Mouse (Mus musculus): ENCODE measurements around the gene Parvb. TPM values are rescaled to one million over a fixed set of nuclear protein-coding genes. Genes with fewer than 3 reads are reported as not detected.

Gene Parvb
- polyA plus RNA-seq, 1 experiment: 103 TPM

GRCm38 (mm10) chr15:84267720-84268260, 35.9 kb downstream of the Parvb start:
- TF ChIP-seq MYOG (IDR thresholded peaks at IDR 0.05; ENCODE audit: control insufficient read depth, extremely low read depth, insufficient read length): no peak
- no peak for TF ChIP-seq MAX (IDR thresholded peaks at IDR 0.05)
- no peak for TF ChIP-seq CEBPB (IDR thresholded peaks at IDR 0.05; ENCODE audit: low read depth)
- no peak for TF ChIP-seq FOSL1 (IDR thresholded peaks at IDR 0.05; ENCODE audit: insufficient read depth, low read length, poor library complexity, severe bottlenecking)
- no peak for TF ChIP-seq MYOD1 (IDR thresholded peaks at IDR 0.05; ENCODE audit: control insufficient read depth, insufficient read length, low read depth)
- TF ChIP-seq USF1 (IDR thresholded peaks at IDR 0.05; ENCODE audit: low read depth): no peak
- no peak for TF ChIP-seq CTCF (IDR thresholded peaks at IDR 0.05; ENCODE audit: control insufficient read depth, insufficient read depth, insufficient read length)
- Histone ChIP-seq H3K79me2 (ENCODE audit: control insufficient read depth, insufficient read depth) (peaks cover 96% of the 10 kb centered on the region), H3K79me3 (ENCODE audit: low read depth) (peaks cover 62% of the 10 kb centered on the region), H3K4me3 (ENCODE audit: insufficient read depth, poor library complexity, severe bottlenecking) (no peak overlapping the region), H3ac (ENCODE audit: control insufficient read depth, insufficient read length, low read depth) (no peak overlapping the region), H3K27me3 (ENCODE audit: control insufficient read depth, insufficient read depth, insufficient read length) (no peaks in the 10 kb centered on the region), H3K36me3 (ENCODE audit: control insufficient read depth, insufficient read depth) (peaks cover 74% of the 10 kb centered on the region)

- H3K79me3 ChIP-seq (ENCODE audit: low read depth): peaks cover 48% of the 10 kb centered on the region
- H3K79me2 ChIP-seq (ENCODE audit: control insufficient read depth, insufficient read depth): peaks cover 83% of the 10 kb centered on the region
- no peaks in the 10 kb centered on the region for H3K27me3 ChIP-seq (ENCODE audit: control insufficient read depth, insufficient read depth, insufficient read length)
- no peak overlapping the region for H3K4me3 ChIP-seq (ENCODE audit: insufficient read depth, poor library complexity, severe bottlenecking)
- H3ac ChIP-seq (ENCODE audit: control insufficient read depth, insufficient read length, low read depth): no peak overlapping the region
- TF ChIP-seq MAX (IDR thresholded peaks at IDR 0.05) (no peak), FOSL1 (IDR thresholded peaks at IDR 0.05; ENCODE audit: insufficient read depth, low read length, poor library complexity, severe bottlenecking) (no peak), USF1 (IDR thresholded peaks at IDR 0.05; ENCODE audit: low read depth) (no peak), CTCF (IDR thresholded peaks at IDR 0.05; ENCODE audit: control insufficient read depth, insufficient read depth, insufficient read length) (no peak), MYOG (IDR thresholded peaks at IDR 0.05; ENCODE audit: control insufficient read depth, extremely low read depth, insufficient read length) (no peak), MYOD1 (IDR thresholded peaks at IDR 0.05; ENCODE audit: control insufficient read depth, insufficient read length, low read depth) (no peak), CEBPB (IDR thresholded peaks at IDR 0.05; ENCODE audit: low read depth) (no peak)
- peaks cover 76% of the 10 kb centered on the region for H3K36me3 ChIP-seq (ENCODE audit: control insufficient read depth, insufficient read depth)
Observed at GRCm38 (mm10) chr15:84269107-84269633, 37.3 kb downstream of the Parvb start.

- peaks cover 46% of the 10 kb centered on the region for H3K79me3 ChIP-seq (ENCODE audit: low read depth)
- peaks cover 75% of the 10 kb centered on the region for H3K36me3 ChIP-seq (ENCODE audit: control insufficient read depth, insufficient read depth)
- no peak overlapping the region for H3ac ChIP-seq (ENCODE audit: control insufficient read depth, insufficient read length, low read depth)
- no peaks in the 10 kb centered on the region for H3K27me3 ChIP-seq (ENCODE audit: control insufficient read depth, insufficient read depth, insufficient read length)
- H3K79me2 ChIP-seq (ENCODE audit: control insufficient read depth, insufficient read depth): peaks cover 74% of the 10 kb centered on the region
- no peak for TF ChIP-seq CTCF (IDR thresholded peaks at IDR 0.05; ENCODE audit: control insufficient read depth, insufficient read depth, insufficient read length)
- TF ChIP-seq MYOD1 (IDR thresholded peaks at IDR 0.05; ENCODE audit: control insufficient read depth, insufficient read length, low read depth): no peak
- TF ChIP-seq MYOG (IDR thresholded peaks at IDR 0.05; ENCODE audit: control insufficient read depth, extremely low read depth, insufficient read length): no peak
- TF ChIP-seq USF1 (IDR thresholded peaks at IDR 0.05; ENCODE audit: low read depth): no peak
- H3K4me3 ChIP-seq (ENCODE audit: insufficient read depth, poor library complexity, severe bottlenecking): no peak overlapping the region
Observed at GRCm38 (mm10) chr15:84270032-84270431, 38.2 kb downstream of the Parvb start.

GRCm38 (mm10) chr15:84270463-84270862, 38.6 kb downstream of the Parvb start:
- peaks cover 73% of the 10 kb centered on the region for H3K36me3 ChIP-seq (ENCODE audit: control insufficient read depth, insufficient read depth)
- no peaks in the 10 kb centered on the region for H3K27me3 ChIP-seq (ENCODE audit: control insufficient read depth, insufficient read depth, insufficient read length)
- H3K4me3 ChIP-seq (ENCODE audit: insufficient read depth, poor library complexity, severe bottlenecking): no peak overlapping the region
- H3K79me3 ChIP-seq (ENCODE audit: low read depth): peaks cover 44% of the 10 kb centered on the region
- no peak for TF ChIP-seq MYOD1 (IDR thresholded peaks at IDR 0.05; ENCODE audit: control insufficient read depth, insufficient read length, low read depth)
- no peak for TF ChIP-seq CTCF (IDR thresholded peaks at IDR 0.05; ENCODE audit: control insufficient read depth, insufficient read depth, insufficient read length)
- TF ChIP-seq MAX (IDR thresholded peaks at IDR 0.05): no peak
- TF ChIP-seq USF1 (IDR thresholded peaks at IDR 0.05; ENCODE audit: low read depth): no peak
- TF ChIP-seq CEBPB (IDR thresholded peaks at IDR 0.05; ENCODE audit: low read depth): no peak
- TF ChIP-seq MYOG (IDR thresholded peaks at IDR 0.05; ENCODE audit: control insufficient read depth, extremely low read depth, insufficient read length): no peak
- no peak for TF ChIP-seq FOSL1 (IDR thresholded peaks at IDR 0.05; ENCODE audit: insufficient read depth, low read length, poor library complexity, severe bottlenecking)
- peaks cover 70% of the 10 kb centered on the region for H3K79me2 ChIP-seq (ENCODE audit: control insufficient read depth, insufficient read depth)
- H3ac ChIP-seq (ENCODE audit: control insufficient read depth, insufficient read length, low read depth): no peak overlapping the region

GRCm38 (mm10) chr15:84276066-84276465, 44.2 kb downstream of the Parvb start:
- H3K79me2 ChIP-seq (ENCODE audit: control insufficient read depth, insufficient read depth): peaks cover 14% of the 10 kb centered on the region
- peaks cover 3% of the 10 kb centered on the region for H3K79me3 ChIP-seq (ENCODE audit: low read depth)
- no peaks in the 10 kb centered on the region for H3K27me3 ChIP-seq (ENCODE audit: control insufficient read depth, insufficient read depth, insufficient read length)
- no peak for TF ChIP-seq MAX (IDR thresholded peaks at IDR 0.05)
- TF ChIP-seq CEBPB (IDR thresholded peaks at IDR 0.05; ENCODE audit: low read depth): no peak
- no peak for TF ChIP-seq FOSL1 (IDR thresholded peaks at IDR 0.05; ENCODE audit: insufficient read depth, low read length, poor library complexity, severe bottlenecking)
- TF ChIP-seq MYOD1 (IDR thresholded peaks at IDR 0.05; ENCODE audit: control insufficient read depth, insufficient read length, low read depth): no peak
- no peak overlapping the region for H3K4me3 ChIP-seq (ENCODE audit: insufficient read depth, poor library complexity, severe bottlenecking)
- H3K36me3 ChIP-seq (ENCODE audit: control insufficient read depth, insufficient read depth): peaks cover 83% of the 10 kb centered on the region
- no peak overlapping the region for H3ac ChIP-seq (ENCODE audit: control insufficient read depth, insufficient read length, low read depth)

GRCm38 (mm10) chr15:84278091-84278490, 46.2 kb downstream of the Parvb start:
- Histone ChIP-seq H3K36me3 (ENCODE audit: control insufficient read depth, insufficient read depth) (peaks cover 76% of the 10 kb centered on the region), H3K4me3 (ENCODE audit: insufficient read depth, poor library complexity, severe bottlenecking) (no peak overlapping the region), H3K27me3 (ENCODE audit: control insufficient read depth, insufficient read depth, insufficient read length) (no peaks in the 10 kb centered on the region), H3K79me2 (ENCODE audit: control insufficient read depth, insufficient read depth) (peaks cover 16% of the 10 kb centered on the region), H3ac (ENCODE audit: control insufficient read depth, insufficient read length, low read depth) (no peak overlapping the region), H3K79me3 (ENCODE audit: low read depth) (no peaks in the 10 kb centered on the region)
- TF ChIP-seq MYOD1 (IDR thresholded peaks at IDR 0.05; ENCODE audit: control insufficient read depth, insufficient read length, low read depth) (no peak), CTCF (IDR thresholded peaks at IDR 0.05; ENCODE audit: control insufficient read depth, insufficient read depth, insufficient read length) (no peak), MAX (IDR thresholded peaks at IDR 0.05) (no peak), CEBPB (IDR thresholded peaks at IDR 0.05; ENCODE audit: low read depth) (no peak), USF1 (IDR thresholded peaks at IDR 0.05; ENCODE audit: low read depth) (no peak), MYOG (IDR thresholded peaks at IDR 0.05; ENCODE audit: control insufficient read depth, extremely low read depth, insufficient read length) (no peak), FOSL1 (IDR thresholded peaks at IDR 0.05; ENCODE audit: insufficient read depth, low read length, poor library complexity, severe bottlenecking) (no peak)

Data from C2C12 (cell line).